Mouse (Mus musculus) monocyte, adult 2 months (primary cell): ENCODE measurements around the gene Ptprg.

Source experiments
- DNase-seq, 2 experiments: peaks; one replicate each; pipeline ENCODE4 v3.0.0; 2022; ENCODE audit warnings: low spot score in 2 of 2, low read depth in 1 of 2

The Ptprg gene

GRCm38 (mm10) chr14:12079833-12080401, 526.6 kb downstream of the Ptprg start:
- DNase-seq, result no peak

GRCm38 (mm10) chr14:12082131-12082921, 529.0 kb downstream of the Ptprg start:
- DNase-seq, result no peak

- no peak for DNase-seq
Observed at GRCm38 (mm10) chr14:12084076-12084475, 530.7 kb downstream of the Ptprg start.

- DNase-seq, result no peak
Observed at GRCm38 (mm10) chr14:12085078-12085477, 531.7 kb downstream of the Ptprg start.

- DNase-seq, result no peak
Observed at GRCm38 (mm10) chr14:12086167-12086566, 532.8 kb downstream of the Ptprg start.

- DNase-seq, result no peak
Observed at GRCm38 (mm10) chr14:12089954-12090353, 536.6 kb downstream of the Ptprg start.

- DNase-seq, result no peak
Observed at GRCm38 (mm10) chr14:12091730-12092129, 538.4 kb downstream of the Ptprg start.

- no peak for DNase-seq
Observed at GRCm38 (mm10) chr14:12099390-12100333, 546.3 kb downstream of the Ptprg start.

- no peak for DNase-seq
Observed at GRCm38 (mm10) chr14:12102389-12103325, 549.3 kb downstream of the Ptprg start.

- DNase-seq, result no peak
Observed at GRCm38 (mm10) chr14:12104297-12105155, 551.2 kb downstream of the Ptprg start.

GRCm38 (mm10) chr14:12105156-12105430, 551.8 kb downstream of the Ptprg start:
- DNase-seq, result no peak

- no peak for DNase-seq
Observed at GRCm38 (mm10) chr14:12105593-12105992, 552.3 kb downstream of the Ptprg start.

- no peak for DNase-seq
Observed at GRCm38 (mm10) chr14:12107459-12107858, 554.1 kb downstream of the Ptprg start.

GRCm38 (mm10) chr14:12107991-12108390, 554.7 kb downstream of the Ptprg start:
- DNase-seq, result no peak

- DNase-seq, result no peak
Observed at GRCm38 (mm10) chr14:12112548-12113011, 559.2 kb downstream of the Ptprg start.

GRCm38 (mm10) chr14:12113326-12113725, 560.0 kb downstream of the Ptprg start:
- DNase-seq, result no peak

GRCm38 (mm10) chr14:12114016-12114415, 560.7 kb downstream of the Ptprg start:
- no peak for DNase-seq

GRCm38 (mm10) chr14:12119260-12119659, 565.9 kb downstream of the Ptprg start:
- DNase-seq, result no peak

- DNase-seq, result no peak
Observed at GRCm38 (mm10) chr14:12121906-12122305, 568.6 kb downstream of the Ptprg start.

- DNase-seq, result no peak
Observed at GRCm38 (mm10) chr14:12124682-12125081, 571.4 kb downstream of the Ptprg start.
